Mouse (Mus musculus) right cerebral cortex, postnatal 10 days (tissue): ENCODE results near the gene Mef2d.

Experiments
- DNase-seq, 2 experiments: peaks; one replicate each; pipeline ENCODE4 v3.0.0; 2021; ENCODE audit warnings: low spot score in 2 of 2

Mef2d gene

DNA sequence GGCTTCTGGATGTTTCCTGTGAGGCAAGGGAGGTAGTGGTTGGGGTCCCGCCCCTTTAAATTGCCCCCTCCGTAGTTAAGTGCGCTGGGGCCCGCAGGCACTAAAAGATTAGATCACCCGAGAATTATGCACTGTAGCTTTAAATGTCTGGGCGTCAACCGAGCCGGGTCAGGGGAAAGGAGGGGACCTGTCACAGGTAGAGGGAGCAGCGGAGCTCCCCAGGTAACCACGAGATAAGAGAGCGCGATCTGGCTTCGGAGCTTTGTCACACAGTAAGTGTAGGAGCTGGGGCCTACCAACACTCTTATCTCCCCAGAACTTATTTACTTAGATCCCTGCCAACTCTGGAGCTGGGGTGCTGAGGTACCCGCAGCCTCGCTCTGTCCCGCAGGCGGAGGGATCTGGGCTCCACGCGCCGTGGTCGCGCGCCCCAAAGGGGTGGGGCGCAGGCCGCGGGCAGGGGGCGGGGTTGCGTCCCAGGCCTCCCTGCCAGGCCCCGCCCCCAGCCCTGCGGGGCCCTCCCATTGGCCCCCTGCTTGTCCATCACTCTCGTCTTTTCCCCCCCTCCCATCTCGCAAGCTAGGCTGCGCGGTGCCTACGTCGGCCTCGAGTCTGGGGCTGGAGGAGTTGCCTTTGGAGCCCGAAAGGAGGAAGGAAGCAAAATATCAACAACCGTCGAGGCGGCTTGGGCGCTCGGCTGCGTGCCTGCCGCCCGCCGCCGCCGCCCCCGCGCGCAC lies at the start of gene Mef2d:
Gene Mef2d (plus strand): TSS at position 586 of the 737 bp plus-strand sequence.
- peak; percentile 97 for DNase-seq

- no peak for DNase-seq
Observed at GRCm38 (mm10) chr3:88094126-88094525, 48.0 kb upstream of the Mef2d start.

- DNase-seq: no peak
Observed at GRCm38 (mm10) chr3:88097666-88098065, 44.5 kb upstream of the Mef2d start.

GRCm38 (mm10) chr3:88100251-88100650 lies 41.9 kb upstream of the Mef2d start:
- DNase-seq: peak in 1 of 2 experiments; percentile 59

GRCm38 (mm10) chr3:88101736-88102135 lies 40.4 kb upstream of the Mef2d start:
- no peak for DNase-seq

DNA sequence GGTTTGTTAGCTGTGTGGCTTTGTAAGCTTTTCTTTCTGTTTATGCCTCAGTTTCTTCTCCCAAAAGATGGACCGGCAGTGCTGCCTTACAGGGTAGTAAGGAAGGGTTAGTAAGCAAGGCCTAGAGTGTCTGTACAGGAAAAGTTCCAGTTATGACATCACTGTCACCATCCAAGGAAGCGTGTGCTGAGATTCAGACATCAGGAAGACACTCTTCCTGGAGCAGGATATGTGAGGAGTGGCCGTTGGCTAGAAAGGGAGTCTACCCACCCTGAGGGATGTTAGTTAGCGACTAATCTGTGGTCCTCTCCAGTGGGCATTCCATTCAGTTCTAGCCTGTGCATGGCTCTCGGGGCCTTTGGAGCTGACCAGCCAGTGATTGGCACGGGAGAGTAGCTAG lies 40.0 kb upstream of the Mef2d start:
- DNase-seq: no peak

DNA sequence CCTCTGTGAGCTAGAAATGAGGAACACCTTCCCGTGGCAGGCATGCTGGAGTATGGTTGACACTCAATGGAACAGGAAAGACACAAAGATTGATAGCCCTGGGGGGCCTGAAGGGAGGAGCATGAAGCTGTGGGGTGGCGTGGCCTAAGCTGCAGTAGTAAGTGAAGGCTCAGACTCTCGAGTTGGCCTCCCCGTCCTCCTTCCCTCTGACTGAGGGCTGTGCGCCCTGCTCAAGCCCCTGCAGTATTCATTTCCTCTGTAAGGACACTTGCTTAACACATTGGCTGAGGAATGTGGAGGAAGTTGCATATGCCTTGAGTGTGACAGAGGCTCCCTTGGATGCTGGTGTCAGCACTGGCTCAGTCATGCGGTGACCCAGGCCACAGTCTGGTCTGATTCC lies 39.6 kb upstream of the Mef2d start:
- no peak for DNase-seq

DNA sequence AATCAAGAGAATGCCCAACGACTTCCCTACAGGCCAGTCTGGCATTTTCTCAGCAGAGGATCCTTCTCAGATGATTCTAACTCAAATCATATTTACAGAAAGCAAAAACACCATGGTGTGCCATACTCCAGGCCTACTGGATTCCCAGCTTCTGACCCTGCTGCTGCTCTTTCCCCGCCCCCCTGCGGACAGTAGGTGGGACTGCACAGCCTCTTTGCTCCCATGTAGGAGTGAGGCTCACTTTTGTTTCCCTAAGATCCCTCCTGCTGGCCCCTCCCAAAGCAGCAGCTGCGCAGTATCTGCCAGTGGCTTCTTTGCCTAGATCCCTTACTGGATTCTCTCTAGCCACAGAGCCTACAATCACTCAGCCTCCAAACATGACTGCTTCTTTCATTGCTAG lies 36.0 kb upstream of the Mef2d start:
- DNase-seq: no peak

GRCm38 (mm10) chr3:88109126-88109525 lies 33.0 kb upstream of the Mef2d start:
- no peak for DNase-seq

DNA sequence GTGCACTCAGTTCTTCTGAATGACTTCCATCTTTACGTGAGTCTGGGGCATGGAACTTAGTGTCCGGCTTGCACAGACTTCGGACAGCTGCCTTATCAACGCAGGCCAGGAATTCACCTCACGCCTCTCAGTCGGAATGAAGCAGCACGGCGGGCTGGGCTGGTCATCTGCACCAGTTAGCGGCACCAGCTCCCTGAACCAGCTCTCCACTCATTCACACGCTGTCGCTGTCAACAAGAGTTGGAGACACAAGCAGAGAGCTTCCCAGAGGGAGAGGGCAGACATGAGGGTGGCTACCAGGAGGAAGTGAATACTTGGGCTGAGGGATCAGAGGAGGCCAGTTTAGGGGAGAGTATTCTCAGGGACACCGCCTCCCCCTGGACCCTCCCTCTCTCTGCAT lies 27.8 kb upstream of the Mef2d start:
- no peak for DNase-seq

DNA sequence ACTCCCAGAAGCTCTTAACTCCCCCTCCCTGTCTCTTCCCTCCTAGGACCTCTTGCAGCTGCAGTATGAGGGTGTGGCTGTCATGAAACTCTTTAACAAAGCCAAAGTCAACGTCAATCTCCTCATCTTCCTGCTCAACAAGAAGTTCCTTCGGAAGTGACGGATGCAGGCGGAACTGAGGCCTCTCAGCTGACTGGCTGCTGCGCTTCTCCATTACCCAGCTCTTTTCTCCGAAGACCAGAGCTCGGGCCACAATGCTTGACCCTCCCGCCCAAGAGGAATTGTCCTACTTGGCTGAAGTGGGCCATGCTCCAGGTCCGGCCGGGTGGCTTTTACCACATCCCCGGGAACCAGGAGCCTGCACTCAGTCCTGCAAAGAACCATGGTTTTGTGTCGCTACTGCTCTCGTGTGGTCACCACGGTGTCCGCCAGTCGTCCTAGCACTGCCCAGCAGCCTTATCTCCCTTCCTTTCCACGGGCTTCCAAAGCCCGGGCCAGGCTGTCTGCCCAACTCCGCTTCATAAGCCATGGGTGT lies 22.0 kb upstream of the Mef2d start:
- DNase-seq: no peak

GRCm38 (mm10) chr3:88121164-88122131 lies 20.7 kb upstream of the Mef2d start:
- DNase-seq: no peak

GRCm38 (mm10) chr3:88125195-88125594 lies 17.0 kb upstream of the Mef2d start:
- no peak for DNase-seq

GRCm38 (mm10) chr3:88126181-88126580 lies 16.0 kb upstream of the Mef2d start:
- no peak for DNase-seq

- no peak for DNase-seq
Observed at GRCm38 (mm10) chr3:88127636-88128035, 14.5 kb upstream of the Mef2d start.

GRCm38 (mm10) chr3:88128056-88128455 lies 14.1 kb upstream of the Mef2d start:
- DNase-seq: no peak

- no peak for DNase-seq
Observed at GRCm38 (mm10) chr3:88129006-88129405, 13.2 kb upstream of the Mef2d start.

DNA sequence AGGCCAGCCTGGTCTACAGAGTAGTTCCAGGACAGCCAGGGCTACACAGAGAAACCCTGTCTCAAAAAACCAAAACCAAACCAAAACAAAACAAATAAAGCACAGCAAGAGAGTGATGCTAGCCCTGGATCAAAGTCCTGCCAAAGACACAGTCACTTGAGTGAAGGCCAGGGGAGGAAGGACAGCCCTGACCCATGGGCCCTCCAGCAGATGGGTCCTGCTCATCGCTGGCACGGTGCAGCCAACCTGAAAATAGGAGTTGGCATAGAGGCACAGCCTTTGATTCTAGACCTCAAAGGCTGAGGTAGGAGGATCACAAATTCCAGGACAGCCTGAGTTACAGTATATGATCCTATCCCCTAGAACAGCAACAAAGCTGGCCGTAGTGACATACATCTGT lies 11.1 kb upstream of the Mef2d start:
- no peak for DNase-seq

- DNase-seq: no peak
Observed at GRCm38 (mm10) chr3:88132492-88132891, 9.7 kb upstream of the Mef2d start.

GRCm38 (mm10) chr3:88133187-88133771 lies 8.9 kb upstream of the Mef2d start:
- peak in 1 of 2 experiments; percentile 35 for DNase-seq

GRCm38 (mm10) chr3:88136346-88136745 lies 5.8 kb upstream of the Mef2d start:
- no peak for DNase-seq

- no peak for DNase-seq
Observed at GRCm38 (mm10) chr3:88136945-88137494, 5.2 kb upstream of the Mef2d start.
